Mouse (Mus musculus): ENCODE data around the gene Galnt17. TPM values are rescaled to one million over a fixed set of nuclear protein-coding genes. Genes with fewer than 3 reads are reported as not detected.

The Galnt17 gene
- total RNA-seq, 2 experiments from 2014 or later, result not detected

DNA sequence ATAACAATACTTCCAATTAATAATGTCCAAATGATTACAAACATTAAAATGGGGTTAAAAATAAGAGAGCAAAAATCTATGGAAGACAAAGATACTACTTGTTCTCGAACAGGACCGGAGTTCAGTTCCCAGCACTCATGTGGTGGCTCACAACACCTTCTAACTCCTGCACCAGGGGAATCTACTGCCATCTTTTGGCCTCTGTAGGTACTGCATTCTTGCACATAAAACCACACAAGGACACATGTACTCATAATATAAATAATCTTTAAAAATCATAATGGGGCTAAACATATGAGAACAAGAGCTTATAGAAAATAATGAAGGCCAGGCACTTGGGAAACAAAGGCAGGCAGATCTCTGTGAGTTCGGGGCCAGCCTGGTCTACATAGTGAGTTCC lies 330.3 kb downstream of the Galnt17 start:
- no peak for ATAC-seq (replicated peaks; ENCODE audit: low FRiP score, poor library complexity, severe bottlenecking)

DNA sequence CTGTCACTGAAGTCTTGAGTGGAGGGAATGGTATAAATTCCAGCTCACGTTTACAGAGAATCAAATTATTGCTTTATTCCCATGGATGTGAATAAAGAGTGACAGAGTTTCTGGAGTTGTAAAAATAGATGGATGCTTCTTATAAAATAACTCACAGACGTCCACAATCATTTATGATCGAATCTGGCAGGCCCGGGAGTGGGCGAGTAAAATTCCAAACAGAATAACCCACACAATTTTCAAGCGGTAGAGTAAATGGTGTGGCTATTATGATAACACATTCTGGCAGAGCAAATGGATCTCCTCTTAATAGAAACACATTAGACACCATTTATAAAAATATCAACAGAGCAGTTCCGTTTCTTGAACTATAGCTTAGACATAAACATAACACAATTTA lies 355.9 kb downstream of the Galnt17 start:
- ATAC-seq (replicated peaks; ENCODE audit: low FRiP score, poor library complexity, severe bottlenecking), result no peak

DNA sequence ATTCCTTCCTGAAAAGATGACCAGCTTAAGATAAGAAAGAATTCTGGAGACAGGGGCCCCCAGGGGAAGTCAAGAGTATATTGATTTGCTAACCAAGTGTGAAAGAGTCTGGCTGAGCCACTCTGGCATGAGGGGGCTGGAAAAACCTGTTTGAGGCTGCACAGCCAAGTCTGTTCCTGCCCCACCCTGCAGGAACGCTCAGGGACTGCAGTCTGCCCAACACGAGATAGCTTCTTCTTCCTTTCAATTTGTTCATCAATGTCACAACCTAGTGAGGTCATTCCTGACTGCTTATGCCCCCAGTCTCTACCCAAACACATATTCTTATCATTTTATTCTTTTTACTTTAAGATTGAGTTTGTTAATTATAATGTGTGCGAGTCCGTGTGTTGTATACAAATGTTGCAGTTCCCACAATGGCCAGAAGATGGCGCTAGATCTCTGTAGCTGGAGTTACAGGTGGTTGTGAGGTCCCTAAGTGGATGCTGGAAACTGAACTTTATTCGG lies 357.4 kb downstream of the Galnt17 start:
- ATAC-seq (replicated peaks; ENCODE audit: low FRiP score, poor library complexity, severe bottlenecking), result no peak

DNA sequence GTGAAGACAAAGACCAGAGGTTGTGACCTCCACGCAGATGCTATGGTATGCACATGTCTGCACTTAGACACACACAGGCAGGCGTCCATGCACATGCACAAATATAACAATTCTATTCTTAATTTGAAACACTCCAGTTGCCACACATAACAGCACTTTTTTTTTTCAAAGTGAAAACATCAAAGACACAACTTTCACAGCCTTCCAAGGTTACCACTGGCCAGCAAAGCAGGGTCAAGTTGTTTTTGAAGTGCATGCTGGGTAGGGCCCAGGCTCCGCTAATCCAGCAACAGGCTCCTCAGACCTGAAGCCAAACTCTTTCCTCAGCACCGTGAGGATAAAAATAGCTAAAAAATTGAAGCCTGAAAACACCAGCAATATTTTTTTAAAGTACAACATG lies 357.9 kb downstream of the Galnt17 start:
- ATAC-seq (replicated peaks; ENCODE audit: low FRiP score, poor library complexity, severe bottlenecking), result no peak

DNA sequence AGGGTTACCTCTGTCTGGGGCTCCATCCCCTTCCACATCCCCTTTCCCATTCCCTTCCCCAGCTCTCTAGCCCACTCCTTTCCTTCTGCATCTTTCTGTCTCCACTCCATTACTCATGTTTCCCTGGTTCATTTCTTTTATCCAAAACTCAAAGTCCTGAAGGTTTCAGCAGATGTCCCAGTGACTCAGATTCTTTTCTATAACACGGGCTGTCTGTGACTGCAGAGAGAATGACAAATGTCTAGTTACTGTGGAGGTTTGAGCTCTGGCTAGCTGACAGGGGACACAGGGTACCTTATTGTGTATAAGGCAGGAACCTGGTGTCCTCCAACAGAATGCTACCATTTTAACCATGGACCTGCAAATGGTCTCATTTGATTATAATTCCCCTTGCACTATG lies 358.6 kb downstream of the Galnt17 start:
- no peak for ATAC-seq (replicated peaks; ENCODE audit: low FRiP score, poor library complexity, severe bottlenecking)

DNA sequence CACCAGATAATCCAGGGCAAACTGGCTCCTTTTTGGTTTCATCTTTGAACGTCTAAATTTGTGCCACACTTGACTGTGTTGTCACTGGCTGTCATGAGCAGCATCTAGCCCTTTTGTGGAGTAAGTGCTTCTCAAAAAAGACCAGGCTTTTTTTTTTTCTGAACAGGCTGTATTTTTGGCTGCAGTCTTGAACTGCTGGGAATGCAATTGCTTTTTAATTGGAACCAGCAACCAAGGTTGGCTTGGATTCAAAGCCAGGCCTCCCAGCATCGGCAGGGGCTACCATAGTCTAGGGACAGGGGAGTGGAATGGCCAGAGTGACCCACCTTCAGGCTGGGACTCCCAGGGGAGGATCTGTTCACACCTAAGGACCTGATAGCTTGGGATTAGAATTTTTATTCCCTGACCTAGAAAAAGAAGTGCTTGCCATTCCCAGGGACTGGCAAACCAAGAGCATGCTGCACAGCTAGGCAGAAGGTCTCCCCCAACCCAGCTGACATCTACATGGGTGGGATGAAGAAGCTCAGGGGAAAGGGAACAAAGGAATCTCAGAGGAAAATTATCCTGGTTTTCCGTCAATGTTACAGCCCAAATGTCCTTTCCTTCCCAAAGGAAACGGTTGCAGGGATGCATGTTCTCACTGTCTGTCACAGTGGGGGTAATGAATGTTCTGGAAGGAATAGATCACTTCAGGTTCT lies 369.2 kb downstream of the Galnt17 start:
- no peak for ATAC-seq (replicated peaks; ENCODE audit: low FRiP score, poor library complexity, severe bottlenecking)

DNA sequence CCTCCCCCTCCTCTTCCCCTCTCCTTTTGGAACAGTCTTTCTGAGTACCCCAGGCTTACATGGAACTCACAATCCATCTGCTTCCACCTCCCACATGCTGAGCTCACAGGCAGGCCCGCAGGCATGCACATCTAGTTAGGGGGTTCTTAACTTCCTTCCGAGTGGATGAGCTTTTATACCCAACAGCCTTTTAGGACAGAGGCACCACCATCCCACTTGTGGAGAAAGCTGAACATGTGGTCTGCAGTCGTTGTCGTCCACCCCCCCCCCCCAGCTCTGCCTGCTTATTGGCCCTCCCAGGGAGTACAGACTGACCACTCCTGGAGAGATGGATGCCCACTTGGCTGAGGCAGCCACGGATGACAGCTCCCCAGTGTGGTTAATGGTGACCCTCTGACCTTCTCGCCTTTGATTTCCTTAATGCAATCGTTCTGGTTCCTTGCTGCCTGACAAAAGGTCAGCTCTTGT lies 370.0 kb downstream of the Galnt17 start:
- ATAC-seq (replicated peaks; ENCODE audit: low FRiP score, poor library complexity, severe bottlenecking), result no peak

DNA sequence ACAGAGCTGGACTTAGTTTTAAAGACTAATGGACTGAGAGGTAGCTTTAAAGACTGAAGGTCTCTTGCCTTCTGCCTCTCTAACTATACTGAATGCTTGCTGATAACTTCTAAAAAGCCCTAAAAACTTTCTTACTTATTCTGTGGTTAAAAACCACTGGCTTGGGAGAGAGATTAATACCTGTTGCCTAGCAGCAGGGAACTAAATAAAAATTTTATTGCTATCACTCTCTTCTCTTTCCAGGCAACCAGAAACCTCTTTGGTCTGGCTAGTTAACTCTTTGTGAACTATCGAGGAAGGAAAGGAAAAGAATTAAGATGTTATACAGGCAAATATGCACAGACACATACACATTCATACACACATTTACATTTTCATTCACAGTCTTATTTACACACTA lies 377.3 kb downstream of the Galnt17 start:
- ATAC-seq (replicated peaks; ENCODE audit: low FRiP score, poor library complexity, severe bottlenecking), result no peak

DNA sequence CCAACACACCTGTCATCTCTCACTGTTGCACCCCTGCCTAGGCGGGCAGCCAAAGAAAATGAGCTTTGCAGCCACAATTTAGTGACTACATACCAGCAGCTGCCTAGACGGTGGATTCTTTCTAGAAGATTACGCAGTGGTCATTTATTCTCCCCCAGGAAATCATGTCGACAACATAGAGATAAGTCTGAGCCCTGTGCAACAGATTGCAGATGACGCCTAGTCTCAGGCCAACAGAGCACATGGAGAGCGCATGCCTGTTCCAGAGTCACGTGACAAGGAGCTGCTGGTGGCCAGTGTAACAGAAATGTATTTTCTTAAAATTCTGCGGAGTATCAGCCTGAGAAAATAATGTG lies 380.5 kb downstream of the Galnt17 start:
- ATAC-seq (replicated peaks; ENCODE audit: low FRiP score, poor library complexity, severe bottlenecking), result no peak

DNA sequence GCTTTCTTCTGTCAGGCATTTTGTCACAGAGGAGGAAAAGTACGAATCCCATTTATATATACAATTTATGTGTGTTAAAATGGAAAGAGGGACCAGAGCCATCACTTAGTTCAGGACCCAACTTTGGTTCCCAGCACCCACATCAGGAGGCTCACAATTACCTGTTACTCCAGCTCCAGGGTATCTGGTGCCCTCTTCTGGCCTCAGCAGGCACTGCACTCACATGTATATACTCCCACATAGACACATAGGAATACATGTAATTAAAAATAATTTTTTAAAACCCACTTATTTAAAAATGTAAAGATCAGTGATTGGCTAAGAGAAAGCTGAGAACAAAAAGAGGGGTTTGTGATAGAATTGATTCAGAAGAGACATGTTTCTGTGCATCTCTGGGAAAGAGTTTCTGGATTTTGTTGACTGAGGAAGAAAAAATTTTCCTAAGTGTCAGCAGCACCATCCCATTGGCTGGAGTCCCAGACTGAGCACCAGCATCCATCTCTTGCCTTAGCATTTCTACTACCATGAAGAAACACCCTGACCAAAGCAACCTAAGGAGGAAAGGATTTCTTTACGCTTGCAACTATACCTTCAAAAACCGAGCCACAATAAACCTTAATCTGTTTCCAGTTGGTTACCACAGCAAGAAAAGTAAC lies 381.0 kb downstream of the Galnt17 start:
- ATAC-seq (replicated peaks; ENCODE audit: low FRiP score, poor library complexity, severe bottlenecking), result no peak

DNA sequence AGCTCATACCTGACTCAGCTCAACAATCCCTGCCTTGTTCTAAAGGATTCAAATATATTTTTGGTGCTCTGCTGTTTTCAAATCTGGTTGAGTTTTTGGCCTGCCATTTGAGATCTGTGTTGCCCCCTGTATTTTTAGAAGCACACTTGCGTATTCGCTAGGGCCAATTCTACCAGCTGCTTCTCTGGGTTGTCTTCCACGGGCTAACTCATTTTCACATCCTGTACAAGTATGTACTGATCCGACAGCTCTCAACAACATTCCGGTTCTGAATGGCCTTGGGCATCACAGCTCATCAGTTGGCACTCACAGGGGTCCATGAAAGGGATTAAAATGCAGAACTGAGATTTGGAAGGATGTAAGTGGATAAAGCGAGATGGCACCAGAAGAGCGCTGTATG lies 382.6 kb downstream of the Galnt17 start:
- no peak for ATAC-seq (replicated peaks; ENCODE audit: low FRiP score, poor library complexity, severe bottlenecking)

DNA sequence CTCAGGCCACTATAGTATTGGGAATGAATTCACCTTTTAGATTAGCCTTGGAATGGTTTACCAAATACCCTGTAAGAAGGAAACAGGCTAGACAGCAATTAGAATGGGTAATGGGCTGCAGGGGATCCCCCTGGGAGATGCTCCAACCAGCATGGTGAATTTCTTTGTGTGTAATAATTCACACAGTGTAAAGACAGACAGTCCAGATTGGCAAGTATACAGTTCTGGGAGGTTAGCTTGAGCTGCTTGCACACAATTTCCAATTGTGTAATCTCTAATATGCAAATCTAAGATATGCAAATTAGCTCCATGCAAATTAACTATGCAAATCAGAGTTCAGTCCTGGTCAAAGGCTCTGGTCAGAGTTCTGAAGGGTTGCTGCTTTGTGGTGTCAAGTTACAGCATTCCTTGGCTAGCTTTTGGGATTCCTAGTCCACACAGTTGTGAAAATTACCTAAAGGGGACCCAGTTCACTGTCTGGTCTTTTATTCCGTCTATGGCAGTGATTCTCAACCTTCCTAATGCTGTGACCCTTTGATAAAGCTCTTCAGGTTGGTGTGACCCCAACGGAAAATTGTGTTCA lies 384.0 kb downstream of the Galnt17 start:
- ATAC-seq (replicated peaks; ENCODE audit: low FRiP score, poor library complexity, severe bottlenecking), result no peak

DNA sequence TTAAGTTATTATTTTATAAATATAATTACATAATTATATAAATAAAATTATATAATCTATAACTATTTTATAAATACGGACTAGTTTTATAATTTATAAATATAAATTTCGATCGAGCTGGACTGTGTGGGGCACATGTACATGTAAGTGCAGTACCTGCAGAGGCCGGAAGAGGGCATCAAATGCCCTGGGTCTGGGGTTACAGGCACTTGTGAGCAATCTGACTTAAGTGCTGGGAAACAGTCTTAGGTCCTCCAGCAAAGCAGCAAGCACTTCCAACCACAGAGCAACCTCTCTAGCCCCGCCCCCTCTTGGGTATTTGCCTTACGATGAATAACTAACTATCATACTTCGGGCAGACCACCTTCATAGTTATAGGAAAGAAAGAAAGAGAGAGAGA lies 388.3 kb downstream of the Galnt17 start:
- no peak for ATAC-seq (replicated peaks; ENCODE audit: low FRiP score, poor library complexity, severe bottlenecking)

DNA sequence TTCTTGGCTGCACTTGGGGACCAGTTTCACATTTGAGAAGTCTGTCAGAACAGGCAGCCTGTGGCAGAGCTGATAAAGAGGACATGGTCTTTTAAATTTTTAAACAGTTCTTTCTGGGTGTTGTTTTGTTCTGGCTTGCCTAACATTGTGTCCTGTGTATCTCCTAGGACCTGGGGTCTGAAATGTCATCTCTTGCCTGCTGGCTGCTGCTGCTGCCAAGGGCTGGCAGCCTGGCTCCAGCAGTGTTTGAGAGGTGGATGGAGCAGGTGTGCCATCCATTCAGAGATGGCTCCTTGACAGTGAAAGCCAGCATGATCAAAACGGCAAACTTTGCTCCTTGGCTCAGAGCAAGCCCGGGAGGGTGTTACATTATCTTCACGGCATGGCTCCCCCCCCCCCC lies 393.7 kb downstream of the Galnt17 start:
- ATAC-seq (replicated peaks; ENCODE audit: low FRiP score, poor library complexity, severe bottlenecking), result no peak

DNA sequence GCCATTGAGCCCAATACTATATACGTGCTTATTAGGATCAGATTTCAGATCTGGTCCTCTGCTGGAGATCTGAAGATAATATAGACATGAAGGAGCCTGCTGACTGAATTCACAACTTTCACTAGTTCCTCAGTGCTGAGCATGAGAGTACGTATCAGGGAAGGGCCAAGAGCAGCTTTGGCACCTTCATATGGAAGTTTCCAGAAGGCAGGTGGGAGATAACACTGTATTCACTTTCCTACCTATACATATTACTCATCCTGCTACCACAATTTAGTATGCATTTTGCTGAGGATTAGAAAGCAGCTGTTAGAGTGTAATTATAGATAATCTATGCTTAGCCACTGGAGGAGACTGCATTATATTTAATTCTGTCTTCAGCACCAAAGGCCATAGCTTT lies 396.7 kb downstream of the Galnt17 start:
- no peak for ATAC-seq (replicated peaks; ENCODE audit: low FRiP score, poor library complexity, severe bottlenecking)

DNA sequence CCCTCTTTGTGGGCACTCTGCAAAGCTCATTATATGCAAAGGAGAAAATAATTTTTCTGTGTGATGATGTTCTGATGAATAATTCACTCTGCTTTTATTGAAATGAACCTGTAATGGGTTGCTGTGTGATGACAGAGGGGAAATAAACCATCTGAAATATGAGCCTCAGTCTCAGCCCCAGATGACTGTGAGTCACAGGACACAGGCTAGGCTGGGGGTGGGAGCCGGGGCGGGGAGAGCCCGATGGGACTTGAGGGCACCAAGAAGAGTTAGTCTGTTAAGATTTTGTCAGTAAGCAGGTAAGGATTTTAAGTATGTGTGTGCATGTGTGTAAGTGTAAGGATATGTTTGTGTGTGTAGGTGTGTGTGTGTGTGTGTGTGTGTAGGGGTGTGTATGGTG lies 406.6 kb downstream of the Galnt17 start:
- no peak for ATAC-seq (replicated peaks; ENCODE audit: low FRiP score, poor library complexity, severe bottlenecking)

DNA sequence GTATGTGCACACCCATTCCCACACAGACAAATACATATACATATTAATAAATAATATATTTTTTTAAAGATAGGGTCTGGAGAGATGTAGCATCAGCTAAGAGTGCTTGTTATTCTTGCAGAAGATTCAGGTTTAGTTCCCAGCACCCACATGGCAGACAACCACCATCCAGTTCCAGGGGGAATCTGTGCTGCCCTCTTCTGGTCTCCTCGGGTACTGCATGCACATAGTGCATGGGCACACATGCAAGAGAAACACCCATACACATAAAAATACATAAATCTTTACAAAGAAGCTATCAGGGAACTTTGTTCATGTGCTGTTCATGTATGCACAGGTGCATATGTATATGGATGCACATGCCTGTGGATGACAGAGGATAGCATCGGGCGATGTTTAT lies 412.3 kb downstream of the Galnt17 start:
- no peak for ATAC-seq (replicated peaks; ENCODE audit: low FRiP score, poor library complexity, severe bottlenecking)

DNA sequence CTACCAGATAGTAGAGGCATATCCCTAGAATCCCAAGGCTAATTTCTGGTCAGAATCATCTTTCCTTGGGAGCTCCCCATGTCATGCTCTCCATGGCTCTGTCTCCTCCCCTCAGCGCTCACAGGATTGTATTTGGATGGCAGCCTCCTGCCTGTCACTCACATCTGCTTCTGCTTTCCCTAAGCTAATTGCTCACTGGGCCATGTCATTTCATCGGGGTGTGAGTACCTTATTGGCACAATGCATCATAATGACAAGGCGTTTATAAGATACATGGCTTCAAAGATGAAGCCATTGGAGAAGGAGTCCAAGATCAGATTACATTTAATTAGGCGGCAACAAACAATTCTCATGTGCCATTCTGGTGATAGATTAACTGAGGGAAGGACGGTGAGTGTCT lies 416.6 kb downstream of the Galnt17 start:
- ATAC-seq (replicated peaks; ENCODE audit: low FRiP score, poor library complexity, severe bottlenecking), result no peak

DNA sequence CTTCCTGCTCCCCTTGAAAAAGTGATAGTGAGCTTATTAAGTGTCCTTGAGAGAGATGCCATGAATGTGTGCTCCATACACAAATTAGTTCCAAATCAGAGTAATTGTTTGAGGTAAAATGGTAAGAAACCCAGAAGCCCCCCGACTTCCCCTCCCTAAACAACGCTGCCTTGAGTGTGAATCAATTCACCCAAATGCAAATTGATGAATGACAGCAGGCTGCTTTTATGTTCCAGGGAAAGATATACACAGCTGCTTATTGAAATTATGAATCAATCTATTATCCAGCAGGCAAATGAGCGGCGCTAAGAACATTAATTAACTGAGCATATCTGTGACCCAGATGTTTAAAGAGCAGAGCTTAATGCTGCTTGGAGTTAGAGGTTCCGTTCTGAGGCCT lies 428.0 kb downstream of the Galnt17 start:
- ATAC-seq (replicated peaks; ENCODE audit: low FRiP score, poor library complexity, severe bottlenecking), result no peak

DNA sequence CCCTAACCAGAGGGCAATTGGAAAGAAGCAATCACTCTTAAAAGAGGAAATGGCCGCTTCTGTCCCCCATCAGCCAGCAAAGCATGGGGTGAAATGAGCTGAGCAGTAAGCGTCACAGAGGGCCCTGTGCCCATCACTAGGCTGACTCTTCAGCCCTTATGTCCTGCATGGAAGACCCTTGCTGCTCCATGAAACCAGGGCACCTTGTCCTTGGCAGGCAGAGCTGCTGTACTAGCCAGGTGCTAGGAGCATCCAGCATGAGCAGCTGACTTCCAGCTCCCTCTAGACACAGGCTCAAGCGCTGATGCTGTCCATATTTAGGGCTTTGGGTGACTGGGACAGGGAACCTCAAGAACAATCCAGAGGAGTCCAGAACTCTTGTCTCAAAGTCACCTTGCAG lies 432.9 kb downstream of the Galnt17 start:
- ATAC-seq (replicated peaks; ENCODE audit: low FRiP score, poor library complexity, severe bottlenecking), result no peak

DNA sequence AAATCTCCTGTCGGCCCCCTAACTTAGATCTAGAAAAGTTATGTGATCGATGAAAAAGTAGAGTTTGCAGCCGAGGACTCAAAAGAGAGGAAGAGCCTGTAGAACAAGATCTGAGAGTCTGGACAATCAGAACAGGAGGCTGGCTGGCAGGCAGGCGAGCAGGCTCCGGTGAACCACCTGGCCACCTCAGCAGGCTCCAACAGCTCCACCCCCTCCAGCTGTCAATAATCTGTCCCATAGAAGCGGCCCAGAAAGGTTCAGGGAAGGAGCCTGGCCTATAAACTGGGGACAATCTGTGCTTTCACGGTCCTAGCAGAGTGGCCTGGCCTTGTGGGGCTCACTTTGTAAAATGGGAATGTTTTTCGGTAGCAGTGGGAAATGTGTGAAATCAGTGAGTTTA lies 437.2 kb downstream of the Galnt17 start:
- ATAC-seq (replicated peaks; ENCODE audit: low FRiP score, poor library complexity, severe bottlenecking), result no peak

Measured in erythroid progenitor cell, adult 5-6 weeks (primary cell).